Mouse (Mus musculus) CH12.LX (cell line): ENCODE measurements around the gene Brd3os. TPM values are rescaled to one million over a fixed set of nuclear protein-coding genes. Genes with fewer than 3 reads are reported as not detected.
A peak's percentile ranks its signal among the peaks of the same experiment; 100 is the strongest.

Source experiments
- DNase-seq: peaks from one replicate; pipeline ENCODE4 v3.0.0-alpha.2; 2013; ENCODE audit errors: extremely low read depth
- H3K27ac ChIP-seq: 2 replicates; pipeline ENCODE4 v1.5.1; 2012; ENCODE audit warnings: low read depth, mild to moderate bottlenecking, control low read depth, moderate library complexity; ENCODE audit not compliant: insufficient read depth
- H3K27me3 ChIP-seq: replicated peaks from 2 replicates; pipeline ENCODE3; 2012; ENCODE audit warnings: inconsistent platforms
- H3K36me3 ChIP-seq, 2 experiments: replicated peaks in 1 of 2; 2 replicates each; pipeline versions ENCODE3 to v1.6.1; 2012; ENCODE audit warnings: inconsistent platforms in 1 of 2, low read length in 1 of 2, mild to moderate bottlenecking in 1 of 2, mixed read lengths in 1 of 2, moderate library complexity in 1 of 2; ENCODE audit not compliant: control insufficient read depth in 1 of 2, insufficient read depth in 1 of 2
- H3K4me1 ChIP-seq, 2 experiments: 2 replicates each; pipeline ENCODE4 v1.6.1; 2012; ENCODE audit warnings: inconsistent platforms in 1 of 2, moderate library complexity in 1 of 2; ENCODE audit not compliant: insufficient read depth in 2 of 2, control insufficient read depth in 1 of 2
- H3K4me2 ChIP-seq: 2 replicates; pipeline ENCODE4 v1.6.1; 2012; ENCODE audit warnings: low read depth, mild to moderate bottlenecking, control low read depth; ENCODE audit not compliant: poor library complexity, insufficient read depth, severe bottlenecking
- H3K4me3 ChIP-seq, 3 experiments: fragments of 150-350 bp in 1 of 3; sonication (generic) in 1 of 3; replicated peaks in 1 of 3; 2 replicates each; pipeline versions ENCODE3 to v1.5.1; 2011 to 2012; ENCODE audit warnings: low read depth in 2 of 3, low read length in 2 of 3, mild to moderate bottlenecking in 2 of 3, moderate library complexity in 2 of 3, control low read depth in 1 of 3, improper control_type of control experiment in 1 of 3, inconsistent platforms in 1 of 3, mixed read lengths in 1 of 3; ENCODE audit not compliant: poor library complexity in 1 of 3
- H3K79me2 ChIP-seq: replicated peaks from 2 replicates; pipeline ENCODE4 v1.6.1; 2012; ENCODE audit warnings: mild to moderate bottlenecking, moderate library complexity; ENCODE audit not compliant: control insufficient read depth, poor library complexity, insufficient read depth, severe bottlenecking; ENCODE audit errors: extremely low read depth
- H3K9ac ChIP-seq: 2 replicates; pipeline ENCODE4 v1.6.1; 2012; ENCODE audit warnings: low read depth, mild to moderate bottlenecking, control low read depth, moderate library complexity; ENCODE audit not compliant: insufficient read depth
- H3K9me3 ChIP-seq: replicated peaks from 2 replicates; pipeline ENCODE3; 2012; ENCODE audit warnings: low read length, inconsistent platforms, mixed read lengths
- CHD2 ChIP-seq: IDR thresholded peaks from 2 replicates; pipeline ENCODE4 v1.6.1; 2011; ENCODE audit warnings: low read length, improper control_type of control experiment
- CTCF ChIP-seq, 2 experiments: IDR thresholded peaks in 1 of 2; conservative IDR thresholded peaks in 1 of 2; 2 replicates each; pipeline ENCODE4 v1.5.1; 2011 to 2012; ENCODE audit warnings: low read depth in 2 of 2, low read length in 2 of 2, improper control_type of control experiment in 1 of 2, inconsistent platforms in 1 of 2, mild to moderate bottlenecking in 1 of 2, moderate library complexity in 1 of 2
- EP300 ChIP-seq: IDR thresholded peaks from 2 replicates; pipeline ENCODE4 v1.6.1; 2011; ENCODE audit warnings: low read length, improper control_type of control experiment
- ETS1 ChIP-seq: conservative IDR thresholded peaks from 2 replicates; pipeline ENCODE4 v1.6.1; 2012; ENCODE audit warnings: low read depth, mild to moderate bottlenecking, inconsistent platforms, low read length, improper control_type of control experiment, moderate library complexity
- MAX ChIP-seq: IDR thresholded peaks from 2 replicates; pipeline ENCODE4 v1.6.1; 2011; ENCODE audit warnings: low read length, improper control_type of control experiment
- MYC ChIP-seq: IDR thresholded peaks from 2 replicates; pipeline ENCODE4 v1.6.1; 2011; ENCODE audit warnings: low read depth, mild to moderate bottlenecking, improper control_type of control experiment, low read length
- POLR2AphosphoS2 ChIP-seq: IDR thresholded peaks from 2 replicates; pipeline ENCODE4 v1.6.1; 2011; ENCODE audit warnings: low read depth, low read length, improper control_type of control experiment
- RAD21 ChIP-seq: IDR thresholded peaks from 2 replicates; pipeline ENCODE4 v1.6.1; 2011; ENCODE audit warnings: low read depth, mild to moderate bottlenecking, low read length, improper control_type of control experiment, moderate library complexity
- SIN3A ChIP-seq: IDR thresholded peaks from 2 replicates; pipeline ENCODE4 v1.6.1; 2012; ENCODE audit warnings: low read length, improper control_type of control experiment, inconsistent platforms
- SMC3 ChIP-seq: IDR thresholded peaks from 2 replicates; pipeline ENCODE4 v1.6.1; 2011; ENCODE audit warnings: low read depth, low read length, improper control_type of control experiment
- TBP ChIP-seq: conservative IDR thresholded peaks from 2 replicates; pipeline ENCODE4 v1.6.1; 2011; ENCODE audit warnings: low read depth, low read length, improper control_type of control experiment
- USF2 ChIP-seq: conservative IDR thresholded peaks from 2 replicates; pipeline ENCODE4 v1.6.1; 2011; ENCODE audit warnings: low read depth, low read length, improper control_type of control experiment
- ZC3H11A ChIP-seq: IDR thresholded peaks from 2 replicates; pipeline ENCODE4 v1.6.1; 2012; ENCODE audit warnings: low read depth, mild to moderate bottlenecking, inconsistent platforms, low read length, improper control_type of control experiment
- ZMIZ1 ChIP-seq: IDR thresholded peaks from 2 replicates; pipeline ENCODE4 v1.6.1; 2012; ENCODE audit warnings: low read depth, mild to moderate bottlenecking, inconsistent platforms, low read length, improper control_type of control experiment
- dilution Hi-C: fragments of 300-500 bp; cut with MboI; formaldehyde crosslinking; loops from 2 replicates; pipeline ENCODE4 v1.14.3; 2020; ENCODE audit warnings: low sequenced_read_pairs; ENCODE audit not compliant: extremely low pct_unique_long_range_greater_than_20kb, extremely low pct_ligation_motif_present
- in situ Hi-C: fragments of 300-500 bp; cut with MboI; formaldehyde crosslinking; loops from 3 replicates; pipeline ENCODE4 v1.14.3; 2019; ENCODE audit warnings: low sequenced_read_pairs, low pct_ligation_motif_present, low pct_unique_long_range_greater_than_20kb, mixed read lengths
- polyA plus RNA-seq: library from polyadenylated mRNA; unstranded; fragments of >175 nt; gene quantifications from 2 replicates; pipeline ENCODE4 v1.2.1, GENCODE M21; 2012; ENCODE audit warnings: low read depth; ENCODE audit not compliant: insufficient read length
- total RNA-seq, 2 experiments: library from RNA; depleted of rRNA; stranded (reverse); fragments of 300-350 nt in 1 of 2; fragments of >200 nt in 1 of 2; gene quantifications; 2 replicates each; pipeline ENCODE4 v1.2.3; 2012 to 2014

Gene Brd3os
- total and polyA plus RNA-seq, 3 experiments, result 1.2 to 2.1 (median 1.8) TPM

GRCm38 (mm10) chr2:27480367-27480766 lies 38.2 kb downstream of the Brd3os start:
- no peak overlapping the region for H3K4me3 ChIP-seq
- no peak overlapping the region for H3K4me2 ChIP-seq
- H3K79me2 ChIP-seq, result no peaks in the 10 kb centered on the region
- no peaks in the 10 kb centered on the region for H3K9me3 ChIP-seq
- no peak overlapping the region for H3K27ac ChIP-seq
- in situ Hi-C loops (no loop called here), dilution Hi-C loops (no loop called here)
- H3K4me1 ChIP-seq, result peaks cover 6 to 18% of the 10 kb centered on the region in 2 experiments
- no peaks in the 10 kb centered on the region for H3K36me3 ChIP-seq
- peak; percentile 49 for TF ChIP-seq SMC3
- TF ChIP-seq ZMIZ1, result no peak
- no peak for TF ChIP-seq USF2
- peak in 1 of 2 experiments; percentile 58; a peak in 2 of 4 replicates for TF ChIP-seq CTCF (conservative IDR thresholded peaks at IDR 0.05 in 1 of 2, IDR thresholded peaks at IDR 0.05 in 1 of 2; ENCODE audit: low read depth in 2 of 2, low read length in 2 of 2)
- peak; percentile 49; the same call in 1 of the 2 replicates for TF ChIP-seq MYC
- no peak for TF ChIP-seq POLR2AphosphoS2
- TF ChIP-seq TBP, result no peak
- peak; percentile 51 for TF ChIP-seq RAD21
- H3K9ac ChIP-seq, result no peak overlapping the region
- no peaks in the 10 kb centered on the region for H3K27me3 ChIP-seq
- peak; percentile 53 for DNase-seq

- no peak overlapping the region for H3K4me3 ChIP-seq
- no peak for DNase-seq
These were observed 40.2 kb downstream of the Brd3os start for GRCm38 (mm10) chr2:27482265-27482861.

DNA sequence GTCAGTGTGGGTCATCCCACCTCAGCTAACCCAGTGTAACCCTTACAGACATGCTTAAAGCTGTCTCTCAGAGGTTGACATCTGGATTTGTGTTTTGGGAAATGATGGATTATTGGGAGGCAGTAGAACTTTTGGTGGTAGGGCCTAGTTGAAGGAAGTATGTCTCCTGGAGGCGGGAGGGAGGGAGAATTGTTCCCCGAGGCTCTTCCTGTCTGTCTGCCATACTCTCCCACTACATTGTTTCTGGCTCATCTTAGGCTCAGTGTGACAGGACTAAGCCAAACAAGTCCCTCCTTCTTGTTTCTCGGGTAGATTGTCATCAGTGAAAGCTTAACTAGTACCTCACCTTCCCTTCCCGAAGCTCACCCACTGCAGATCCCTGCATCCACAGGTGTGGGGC lies 44.6 kb downstream of the Brd3os start:
- Histone ChIP-seq H3K4me1 (no peaks in the 10 kb centered on the region), H3K36me3 (no peaks in the 10 kb centered on the region), H3K27me3 (no peaks in the 10 kb centered on the region), H3K9ac (no peak overlapping the region), H3K79me2 (no peaks in the 10 kb centered on the region), H3K4me3 (no peak overlapping the region), H3K9me3 (peaks cover 2% of the 10 kb centered on the region), H3K4me2 (no peak overlapping the region), H3K27ac (no peak overlapping the region)
- in situ Hi-C loops, result no loop called here
- dilution Hi-C loops, result no loop called here
- TF ChIP-seq SIN3A, result no peak
- TF ChIP-seq USF2, result no peak
- no peak for TF ChIP-seq EP300
- no peak for TF ChIP-seq ZC3H11A
- TF ChIP-seq ETS1, result no peak
- no peak for TF ChIP-seq CHD2
- DNase-seq, result no peak

More at GRCm38 (mm10) chr2:27482265-27482861, 40.2 kb downstream of the Brd3os start:
- Histone ChIP-seq H3K79me2 (no peaks in the 10 kb centered on the region), H3K27ac (no peak overlapping the region), H3K36me3 (no peaks in the 10 kb centered on the region), H3K4me1 (peaks cover 3 to 15% of the 10 kb centered on the region in 2 experiments), H3K27me3 (no peaks in the 10 kb centered on the region), H3K4me2 (no peak overlapping the region), H3K9me3 (no peaks in the 10 kb centered on the region), H3K9ac (no peak overlapping the region)
- TF ChIP-seq MAX, result no peak
- no peak for TF ChIP-seq CHD2
- dilution Hi-C loops, result no loop called here
- in situ Hi-C loops, result no loop called here
